Mouse (Mus musculus): ENCODE results near the gene Grb14.

Gene Grb14

DNA sequence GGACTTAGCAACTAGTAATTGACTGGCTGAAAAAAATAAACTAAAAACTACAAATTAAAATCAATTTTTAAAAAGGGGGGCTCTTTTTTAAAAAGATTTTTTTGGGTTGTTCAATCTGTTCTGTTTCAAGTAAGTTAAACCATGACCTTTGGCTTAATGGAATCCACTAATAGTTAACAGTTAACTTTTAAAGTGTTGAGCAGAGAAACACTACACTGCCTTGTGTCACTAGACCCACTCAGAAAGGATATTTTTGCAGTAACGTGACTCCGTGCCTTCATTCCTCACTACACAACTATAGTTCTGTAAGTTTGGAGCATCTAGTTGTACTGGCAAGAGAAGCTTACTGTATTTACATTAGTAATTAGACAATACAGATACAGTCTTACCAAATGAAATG, 50.2 kb downstream of the Grb14 start:
- no peak for DNase-seq (ENCODE audit: low spot score)

DNA sequence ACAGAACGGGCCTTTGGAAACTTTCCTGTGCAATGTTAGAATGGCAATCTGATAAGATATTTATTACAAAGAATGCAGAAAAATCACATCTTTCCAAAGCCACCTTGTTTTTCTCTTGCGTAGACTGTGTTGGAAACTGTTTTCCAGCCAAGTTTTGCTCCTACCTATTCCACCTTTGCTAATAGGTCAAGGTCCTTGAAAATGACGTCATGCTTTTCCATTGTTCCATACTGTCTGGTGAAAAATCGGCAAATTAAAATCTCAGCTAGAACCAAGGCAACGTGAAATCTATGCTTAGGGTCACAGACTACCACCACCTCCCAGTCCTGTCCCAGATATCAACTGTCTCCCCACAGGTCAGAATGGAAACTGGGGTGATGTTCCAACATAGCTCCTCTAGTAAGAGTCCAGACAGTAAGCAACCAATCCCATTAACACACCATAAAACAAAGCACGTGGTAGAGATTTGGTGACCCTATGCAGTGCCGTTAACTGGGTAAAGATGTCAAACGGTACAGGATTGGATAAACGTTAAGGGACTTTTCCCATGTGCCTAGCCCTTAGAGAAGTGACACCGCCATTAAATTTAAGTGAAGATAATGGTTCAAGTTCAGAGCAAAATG, 50.9 kb downstream of the Grb14 start:
- DNase-seq (ENCODE audit: low spot score) = no peak

DNA sequence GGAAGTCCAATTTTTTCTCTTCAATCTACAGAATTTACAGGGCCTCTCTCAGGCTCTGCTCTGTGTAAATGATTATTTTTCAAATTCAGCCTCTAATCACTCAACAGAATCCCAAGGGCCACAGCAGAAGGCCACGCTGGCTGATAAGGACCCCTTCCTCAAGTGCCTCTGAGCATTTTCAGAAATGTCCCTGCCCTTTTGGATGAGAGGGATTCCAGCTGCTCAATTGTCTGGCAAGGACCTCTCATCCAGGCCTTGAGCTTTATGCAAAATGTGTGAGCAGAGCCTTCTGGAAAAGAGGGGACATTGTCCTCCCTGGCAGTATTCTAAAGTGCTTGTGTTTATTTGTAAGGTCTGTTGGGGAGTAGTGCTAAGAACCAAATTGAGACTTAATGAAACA, 51.7 kb downstream of the Grb14 start:
- no peak for DNase-seq (ENCODE audit: low spot score)

DNA sequence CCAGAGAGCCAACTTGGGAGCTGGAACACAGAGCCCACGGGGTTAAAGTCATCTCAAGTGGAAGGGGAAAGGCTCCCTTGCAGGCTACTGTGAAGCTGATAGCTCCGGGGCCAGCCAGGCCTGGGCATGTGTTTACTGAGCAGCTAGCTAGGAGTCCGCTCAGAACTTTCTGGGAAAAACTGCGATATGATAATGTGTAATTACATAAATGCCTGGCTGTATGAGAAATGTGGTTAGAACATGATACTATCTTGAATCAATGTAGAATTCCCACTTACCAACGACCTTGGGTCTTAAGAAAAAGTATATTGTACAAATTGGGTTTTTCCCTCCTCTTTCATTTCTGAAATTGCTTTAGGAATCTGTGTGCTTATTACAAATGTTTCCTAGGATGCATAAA, 53.0 kb downstream of the Grb14 start:
- DNase-seq (ENCODE audit: low spot score) = no peak

DNA sequence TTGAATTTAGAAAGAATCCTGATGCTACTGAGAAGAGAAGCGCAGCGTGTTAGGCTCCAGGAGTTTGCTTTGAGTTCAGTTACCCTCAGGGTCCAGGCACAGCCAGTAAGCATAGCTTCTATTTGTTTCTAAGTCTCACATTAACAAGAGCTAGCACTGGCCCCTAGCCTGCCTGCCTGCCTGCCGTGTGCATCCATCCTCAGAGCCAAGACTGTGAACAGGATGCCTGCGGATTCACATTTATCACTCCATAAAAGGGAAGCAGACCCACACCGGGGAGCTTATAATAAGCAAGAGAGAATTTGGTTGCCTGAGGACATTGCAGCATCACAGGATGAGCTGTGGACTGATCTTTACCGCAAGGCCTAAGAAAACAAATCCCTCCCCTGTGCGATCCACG, 53.8 kb downstream of the Grb14 start:
- no peak for DNase-seq (ENCODE audit: low spot score)

DNA sequence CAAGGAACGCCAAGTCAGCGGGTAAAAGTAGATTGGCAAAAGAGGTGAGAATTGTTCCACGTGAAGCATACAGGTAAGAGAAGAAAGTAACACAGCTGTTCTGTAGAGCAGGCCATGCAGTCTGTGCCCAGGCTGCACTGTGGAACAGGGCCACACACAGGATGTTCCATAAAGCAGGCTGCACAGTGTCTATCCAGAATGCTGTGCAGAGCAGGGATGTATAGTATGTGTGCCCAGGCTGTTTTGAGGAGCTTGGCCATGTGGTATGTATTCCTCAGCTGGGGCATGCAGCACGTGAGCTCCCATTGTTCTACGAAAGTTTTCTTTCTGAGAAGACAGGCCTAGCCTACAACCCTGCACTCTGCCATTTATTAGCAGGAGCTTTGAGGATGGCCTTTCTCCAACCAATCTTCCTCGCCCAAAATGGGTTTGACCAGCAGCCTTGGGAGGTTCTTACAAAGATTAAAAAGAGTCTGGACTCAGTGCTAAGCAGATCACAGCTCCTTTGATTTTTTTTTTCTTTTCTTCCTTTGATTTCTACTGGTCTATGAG, 57.8 kb downstream of the Grb14 start:
- DNase-seq (ENCODE audit: low spot score) = no peak

DNA sequence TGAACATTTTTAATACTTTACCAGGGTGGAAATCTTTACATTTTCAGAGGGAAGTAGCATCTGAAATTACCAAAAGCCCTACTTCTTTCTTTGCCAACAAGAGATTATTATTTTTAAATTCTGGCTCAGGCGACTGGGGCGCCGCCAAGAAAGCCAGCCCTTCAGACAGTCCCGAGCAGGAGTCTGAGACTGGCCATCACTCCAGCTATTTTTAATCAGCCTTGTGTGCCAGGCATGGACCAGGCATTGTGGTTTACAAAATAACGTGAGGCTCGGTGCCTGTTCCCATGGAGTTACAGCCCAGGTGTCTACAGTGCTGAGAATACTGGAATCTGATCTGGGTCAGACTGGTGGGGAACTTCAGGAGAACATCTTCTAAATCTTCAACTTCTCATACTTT, 58.5 kb downstream of the Grb14 start:
- no peak for DNase-seq (ENCODE audit: low spot score)

DNA sequence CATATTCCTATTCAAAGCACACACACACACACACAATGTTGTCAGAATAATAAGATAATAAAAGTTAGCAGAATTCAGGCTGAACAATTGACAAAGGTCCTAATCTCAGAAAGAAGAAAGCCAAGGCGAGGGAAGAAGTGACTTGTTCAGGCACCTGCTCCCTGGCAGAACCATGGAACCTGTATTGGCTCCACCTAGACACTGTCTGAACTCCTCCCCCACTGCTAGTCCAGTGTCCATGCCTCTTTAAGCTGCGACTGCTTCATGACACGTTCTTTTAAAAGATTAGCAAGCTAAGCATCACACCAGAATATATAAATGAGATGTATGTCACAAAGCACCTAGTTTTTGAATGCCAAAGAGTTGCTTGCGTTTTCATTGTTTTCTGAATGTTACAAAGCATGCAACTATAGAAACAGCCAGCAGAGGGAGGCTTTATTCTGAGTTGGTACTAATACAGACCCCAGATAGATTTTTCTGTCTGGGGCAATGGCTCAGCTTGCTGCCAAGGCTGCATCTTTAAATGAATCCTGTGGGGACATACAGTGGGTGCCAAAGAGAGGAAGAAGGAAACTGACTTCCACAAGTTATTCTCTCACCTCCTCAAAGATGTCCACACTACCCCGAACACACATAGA, 59.4 kb downstream of the Grb14 start:
- peak; percentile 23 for DNase-seq (ENCODE audit: low spot score)

DNA sequence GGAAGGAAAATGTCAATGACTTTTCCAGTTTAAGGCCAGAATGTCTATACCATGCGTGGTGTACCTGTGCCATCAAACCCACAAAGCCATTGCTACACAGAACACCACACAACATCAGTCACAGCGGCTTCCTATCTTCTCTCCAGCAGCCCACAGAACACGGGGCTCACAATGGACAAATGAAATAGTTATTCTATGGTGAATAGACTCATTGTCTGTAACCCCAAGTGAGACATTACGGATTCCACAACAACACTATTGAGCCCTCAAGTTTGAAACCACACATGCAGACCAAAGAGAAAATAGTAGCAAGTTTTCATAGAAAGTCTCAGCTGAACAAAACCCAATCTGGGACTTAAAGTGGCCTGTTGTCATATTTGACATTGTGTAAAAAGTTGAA, 62.6 kb downstream of the Grb14 start:
- no peak for DNase-seq (ENCODE audit: low spot score)

DNA sequence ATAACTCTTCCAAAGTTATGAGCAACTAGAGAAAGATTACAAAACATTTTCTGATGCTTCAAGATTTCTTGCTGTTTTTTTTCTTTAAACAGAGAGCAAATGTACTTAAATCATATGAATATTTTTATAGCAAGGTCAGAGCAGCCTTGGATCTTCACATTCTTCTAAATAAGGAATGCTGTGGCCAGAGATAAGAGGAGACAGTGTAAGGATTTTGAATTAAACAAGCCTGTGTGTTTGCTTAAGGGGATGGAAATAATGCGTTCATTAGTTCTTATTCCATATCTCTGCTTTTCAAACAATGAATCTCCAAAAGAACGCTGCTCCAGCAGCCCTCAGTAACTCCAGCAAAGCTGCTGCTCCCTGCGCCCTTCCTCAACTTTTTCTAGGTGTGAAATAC, 63.4 kb downstream of the Grb14 start:
- no peak for DNase-seq (ENCODE audit: low spot score)

DNA sequence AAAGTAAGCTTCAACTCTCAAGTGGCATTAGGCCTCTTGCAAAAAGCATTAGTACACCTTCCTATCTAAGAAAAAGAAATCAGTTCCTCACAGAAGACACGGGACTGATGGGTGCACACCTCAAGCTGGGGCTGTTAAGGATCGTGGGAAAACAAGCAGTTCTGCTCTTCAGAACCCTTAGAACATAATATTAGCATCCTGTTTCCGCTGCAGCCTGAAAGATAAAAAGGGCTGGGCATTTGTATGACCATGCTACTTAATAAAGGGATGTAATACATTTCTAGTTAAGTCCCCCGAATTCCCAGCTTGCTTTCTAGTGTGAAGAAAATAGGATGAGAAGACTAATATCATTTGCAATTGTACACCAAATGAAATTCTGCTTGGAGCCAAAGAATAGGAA, 65.1 kb downstream of the Grb14 start:
- DNase-seq (ENCODE audit: low spot score) = peak; percentile 36

DNA sequence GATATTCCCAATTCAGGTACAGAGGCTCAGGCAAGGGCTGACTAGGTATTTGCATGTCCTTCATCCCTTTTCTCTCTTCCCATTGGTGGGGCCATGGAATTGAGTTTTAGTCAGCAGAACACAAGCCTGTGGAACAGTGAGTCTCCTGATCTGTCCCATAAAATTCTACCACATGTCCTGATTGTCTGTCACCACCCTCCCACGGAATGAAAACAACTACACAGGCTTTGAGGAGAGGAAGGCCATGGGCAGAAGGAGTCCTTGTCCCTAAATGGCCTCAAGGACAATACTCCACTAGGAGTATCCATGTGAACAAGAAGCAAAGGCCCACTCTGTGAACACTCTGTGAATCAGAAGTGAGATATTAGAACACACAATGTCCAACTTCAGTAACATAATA, 69.3 kb downstream of the Grb14 start:
- no peak for DNase-seq (ENCODE audit: low spot score)

DNA sequence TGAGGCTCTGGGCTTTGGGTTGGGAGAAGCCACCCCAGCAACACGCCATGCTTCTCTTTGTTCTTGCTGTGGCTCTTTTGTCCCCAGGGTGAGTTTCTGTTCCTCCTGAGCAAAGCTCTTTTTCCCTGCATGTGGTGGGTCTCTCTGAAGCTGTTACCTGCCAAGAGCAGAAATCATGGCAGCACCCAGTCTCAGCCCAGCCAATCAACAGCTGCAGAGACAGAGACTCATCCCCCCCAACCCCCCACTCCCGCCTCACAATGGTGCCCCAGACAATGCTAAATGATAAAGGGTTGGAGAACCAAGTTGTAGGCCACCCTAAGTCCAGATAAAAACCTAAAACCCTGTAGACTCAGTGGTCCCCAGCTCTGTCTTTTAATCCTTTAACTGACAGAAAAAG, 75.6 kb downstream of the Grb14 start:
- no peak for DNase-seq (ENCODE audit: low spot score)

DNA sequence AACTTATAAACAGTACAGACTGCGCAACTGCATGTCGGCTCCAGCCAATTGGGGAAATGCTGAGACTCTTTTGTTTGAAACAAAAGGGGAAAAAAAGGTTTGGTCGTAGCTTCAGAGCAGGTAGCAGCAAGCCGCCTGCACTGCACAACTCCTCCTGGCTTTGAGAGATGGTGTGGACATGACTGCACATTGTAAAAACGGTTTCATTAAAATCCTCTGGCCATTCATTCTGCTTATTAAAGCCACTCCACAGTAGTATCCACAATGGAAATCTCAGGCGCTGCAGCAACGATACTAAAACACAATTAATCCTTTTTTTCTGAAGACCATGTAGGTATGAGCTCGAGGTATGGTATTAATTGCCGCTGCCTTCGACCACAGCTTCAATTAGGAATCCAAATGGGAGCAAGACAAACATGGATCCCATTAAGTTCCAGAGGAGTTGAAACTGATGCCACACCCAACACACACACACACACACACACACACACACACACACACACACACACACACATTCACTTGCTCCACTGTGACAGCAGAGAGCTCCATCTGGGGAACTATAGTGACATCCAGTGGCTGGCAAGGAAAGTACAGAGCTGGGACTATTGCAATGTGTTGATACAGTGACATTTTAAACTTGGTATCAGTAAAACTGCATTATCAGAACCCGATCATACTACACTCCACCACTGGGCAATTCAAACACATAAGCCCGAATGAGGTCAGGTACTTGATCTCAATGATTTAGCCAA, 76.2 kb downstream of the Grb14 start:
- peak; percentile 26 for DNase-seq (ENCODE audit: low spot score)

DNA sequence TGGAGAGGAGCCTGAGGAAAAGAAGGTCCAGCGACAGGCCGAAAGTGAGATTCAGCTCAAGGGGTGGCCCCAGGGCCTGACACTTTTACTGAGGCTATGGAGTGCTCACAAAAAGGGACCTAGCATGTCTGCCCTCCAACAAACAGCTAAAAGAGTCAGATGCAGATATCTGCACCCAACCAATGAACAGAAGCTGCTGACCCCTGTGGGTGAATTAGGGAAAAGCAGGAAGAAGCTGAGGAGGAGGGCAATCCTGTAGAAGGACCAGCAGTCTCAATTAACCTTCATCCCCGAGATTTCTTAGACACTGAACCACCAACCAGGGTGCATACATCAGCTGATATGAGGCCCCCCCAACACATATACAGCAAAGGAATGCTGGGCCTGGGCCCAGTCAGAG, 77.3 kb downstream of the Grb14 start:
- no peak for DNase-seq (ENCODE audit: low spot score)

DNA sequence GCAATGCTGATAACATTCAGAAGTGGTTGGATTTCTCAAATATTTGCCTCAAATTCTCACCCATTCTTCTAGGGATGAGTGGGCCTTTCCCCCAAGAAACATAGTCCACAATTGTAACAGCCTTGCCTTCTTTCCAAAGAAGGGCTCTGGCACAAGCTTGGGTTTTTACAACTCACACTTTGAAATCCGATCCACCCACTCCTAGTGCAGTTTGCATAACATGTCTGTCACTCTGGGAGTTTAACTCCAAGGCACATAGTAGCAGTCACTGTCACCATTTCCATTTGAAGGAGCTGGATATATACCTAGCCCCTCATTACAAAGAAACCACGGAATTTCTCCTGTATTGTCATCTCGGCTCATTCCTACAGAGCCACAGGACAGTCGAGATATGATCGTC, 103.9 kb downstream of the Grb14 start:
- DNase-seq (ENCODE audit: low spot score) = no peak

DNA sequence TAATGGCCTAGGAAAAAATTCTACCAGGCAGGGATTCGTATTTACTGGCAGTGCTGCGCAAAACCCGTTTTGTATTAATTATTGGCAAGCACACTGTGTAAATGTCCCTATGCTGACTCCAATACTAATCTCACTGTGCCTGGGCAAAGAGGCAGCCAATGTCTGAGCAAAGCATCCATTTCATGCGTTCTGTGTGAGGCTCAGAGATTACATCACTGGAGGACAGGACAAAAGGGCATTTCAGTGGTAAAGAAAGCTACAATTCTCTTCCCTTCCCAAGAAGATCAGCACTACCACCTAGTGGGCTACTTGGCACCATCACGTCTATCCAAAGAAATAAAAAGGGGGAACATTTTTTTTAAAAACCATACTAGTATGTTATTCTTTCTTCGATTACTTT, 109.3 kb downstream of the Grb14 start:
- no peak for DNase-seq (ENCODE audit: low spot score)

DNA sequence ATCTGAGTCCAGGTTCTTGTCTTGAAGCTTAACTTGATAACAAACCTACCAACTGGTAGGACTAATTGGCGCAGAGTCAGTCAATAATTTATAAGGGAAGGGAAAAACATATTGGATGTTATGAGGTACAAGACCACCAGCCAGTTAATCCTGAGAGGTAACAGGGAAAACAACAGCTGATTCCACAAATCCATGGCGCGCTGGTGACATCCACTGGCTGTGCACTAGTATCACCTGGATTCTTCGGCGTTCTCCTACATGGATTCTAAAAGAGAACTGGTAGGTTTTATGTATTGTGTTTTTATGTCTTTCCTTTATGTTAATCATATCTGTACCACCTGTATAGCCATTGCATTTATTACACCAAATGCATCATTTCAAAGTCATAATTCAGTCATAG, 119.9 kb downstream of the Grb14 start:
- DNase-seq (ENCODE audit: low spot score) = no peak

DNA sequence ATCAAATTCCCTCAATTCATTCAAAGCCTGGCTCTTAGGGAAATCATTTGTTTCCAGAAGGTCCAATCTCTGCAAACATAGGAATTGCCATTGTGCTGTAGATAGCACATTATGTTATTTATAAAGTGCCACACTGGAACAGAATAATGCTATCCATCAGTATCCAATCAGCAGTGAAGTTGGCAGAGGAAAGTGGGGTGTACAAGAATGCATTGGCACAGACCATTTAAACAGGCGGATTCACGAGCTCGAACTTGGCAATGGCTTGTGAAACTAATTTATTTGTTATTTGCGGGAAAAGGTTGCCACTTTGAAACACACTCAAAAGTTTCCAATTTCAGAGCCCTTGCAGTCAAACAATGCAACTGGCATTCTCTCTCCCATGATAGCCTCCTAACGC, 126.9 kb downstream of the Grb14 start:
- DNase-seq (ENCODE audit: low spot score) = no peak

DNA sequence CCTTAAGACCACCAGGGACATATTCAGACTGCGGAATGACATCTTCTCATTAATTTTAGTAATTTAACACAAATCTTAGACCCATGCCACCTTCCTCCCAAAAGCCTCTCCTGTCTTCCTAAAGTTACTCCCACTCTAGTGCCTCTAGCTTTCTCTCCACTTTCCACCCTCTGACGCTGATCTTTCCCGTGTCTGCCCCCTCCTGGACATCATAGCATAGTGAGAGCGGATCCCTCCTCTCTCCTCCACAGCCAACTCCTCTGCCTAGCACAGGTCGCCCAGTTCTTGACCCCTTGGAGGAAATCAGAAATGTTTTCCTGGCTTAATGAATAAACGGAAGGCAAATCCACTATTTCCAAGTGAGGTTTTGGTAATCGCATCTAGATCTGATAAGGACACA, 131.6 kb downstream of the Grb14 start:
- no peak for DNase-seq (ENCODE audit: low spot score)

DNA sequence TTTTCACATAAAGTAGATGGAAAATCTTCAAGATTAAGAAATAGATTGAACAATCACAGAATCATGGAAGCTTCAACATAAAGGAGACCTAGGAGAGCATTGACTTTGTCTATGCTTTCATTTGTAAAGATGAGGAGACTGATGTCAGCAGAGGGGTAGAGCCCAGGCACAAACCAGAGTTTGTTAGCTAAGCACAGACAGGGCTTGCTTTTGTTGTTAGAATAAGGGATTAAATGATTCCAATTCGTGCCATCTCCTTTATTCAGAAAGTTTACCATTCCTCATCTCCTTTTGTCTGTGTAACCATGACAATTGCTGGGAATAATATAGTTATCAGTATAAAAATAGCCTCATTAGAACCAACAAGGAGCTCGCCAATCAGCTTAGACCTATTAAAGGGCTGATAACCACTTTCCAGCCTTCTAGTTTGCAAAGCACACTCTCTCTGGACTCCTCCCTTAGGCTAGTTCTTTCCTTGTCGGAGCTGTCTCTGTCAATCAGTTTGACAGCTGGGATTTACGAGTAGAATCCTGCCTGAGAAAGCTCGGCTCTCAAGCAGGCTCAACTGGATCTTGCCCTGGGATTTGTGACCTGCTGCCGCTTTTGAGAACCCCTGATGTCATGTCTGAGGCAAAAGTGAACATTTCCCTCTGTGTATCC, 137.6 kb downstream of the Grb14 start:
- DNase-seq (ENCODE audit: low spot score) = no peak

DNA sequence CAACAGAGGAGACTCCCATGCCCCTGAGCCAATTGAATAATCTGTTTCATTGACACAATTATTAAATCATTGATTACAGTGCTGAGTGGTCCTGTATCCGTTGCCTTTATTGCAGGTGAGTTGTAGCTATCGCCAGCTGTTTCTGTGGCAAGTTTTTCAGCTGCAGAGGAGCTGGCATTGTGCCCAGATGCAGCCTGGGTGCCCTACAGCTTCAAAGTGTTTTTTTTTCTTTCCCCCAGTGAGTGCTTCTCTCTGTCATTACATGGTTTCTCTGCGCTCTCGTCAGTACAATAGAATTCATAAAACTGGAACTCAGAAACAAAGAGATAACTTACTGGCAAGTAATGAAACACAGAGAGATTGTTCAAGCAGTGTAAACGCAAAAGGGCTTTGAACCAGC, 139.1 kb downstream of the Grb14 start:
- DNase-seq (ENCODE audit: low spot score) = no peak

DNA sequence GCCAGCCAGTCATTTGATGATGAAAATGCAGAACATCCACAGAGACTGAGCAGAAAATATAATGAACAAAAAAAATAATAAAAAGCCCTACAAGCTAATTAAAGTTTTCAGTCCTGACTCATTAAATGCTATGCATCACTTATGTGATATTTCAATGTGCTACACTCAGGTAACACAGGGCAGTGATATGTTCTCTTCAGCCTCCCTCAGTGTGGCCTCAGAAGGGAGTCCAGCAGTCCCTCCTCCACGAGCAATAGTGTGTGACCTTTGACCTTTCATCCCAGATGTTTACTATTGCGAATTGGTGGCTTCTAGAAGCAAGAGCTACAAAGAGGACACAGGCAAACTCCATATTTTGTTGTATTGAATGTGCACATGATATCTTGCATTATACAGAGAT, 146.5 kb downstream of the Grb14 start:
- no peak for DNase-seq (ENCODE audit: low spot score)
